Mouse (Mus musculus): ENCODE data around the gene Cyp2ab1.
"Not testable (repeated sequence)": the region's sequence is repeated elsewhere in the genome, so short reads cannot be mapped to it uniquely, and the experiment has no call there.

Cyp2ab1 gene

GRCm38 (mm10) chr16:20325286-20325685 lies at the start of gene Cyp2ab1:
TSS of gene Cyp2ab1 (minus strand) at chr16:20325404.
- no peak for DNase-seq

GRCm38 (mm10) chr16:20371731-20372130 lies 46.5 kb upstream of the Cyp2ab1 start:
- no peak for DNase-seq

GRCm38 (mm10) chr16:20368221-20368620 lies 43.0 kb upstream of the Cyp2ab1 start:
- no peak for DNase-seq

GRCm38 (mm10) chr16:20362121-20362520 lies 36.9 kb upstream of the Cyp2ab1 start:
- no peak for DNase-seq

GRCm38 (mm10) chr16:20361496-20361895 lies 36.3 kb upstream of the Cyp2ab1 start:
- DNase-seq, result not testable (repeated sequence)

GRCm38 (mm10) chr16:20359643-20360295 lies 34.6 kb upstream of the Cyp2ab1 start:
- DNase-seq, result no peak

- DNase-seq, result no peak
Measured at GRCm38 (mm10) chr16:20357837-20358236, 32.6 kb upstream of the Cyp2ab1 start.

GRCm38 (mm10) chr16:20354762-20355161 lies 29.6 kb upstream of the Cyp2ab1 start:
- DNase-seq, result no peak

GRCm38 (mm10) chr16:20354011-20354410 lies 28.8 kb upstream of the Cyp2ab1 start:
- no peak for DNase-seq

- DNase-seq, result no peak
Measured at GRCm38 (mm10) chr16:20345464-20345863, 20.3 kb upstream of the Cyp2ab1 start.

- peak; percentile 66 for DNase-seq
Measured at GRCm38 (mm10) chr16:20338616-20339015, 13.4 kb upstream of the Cyp2ab1 start.

- DNase-seq, result no peak
Measured at GRCm38 (mm10) chr16:20334918-20335317, 9.7 kb upstream of the Cyp2ab1 start.

- DNase-seq, result no peak
Measured at GRCm38 (mm10) chr16:20328306-20328705, 3.1 kb upstream of the Cyp2ab1 start.

- DNase-seq, result no peak
Measured at GRCm38 (mm10) chr16:20323907-20324306, 1.3 kb downstream of the Cyp2ab1 start.

- no peak for DNase-seq
Measured at GRCm38 (mm10) chr16:20322274-20322673, 2.9 kb downstream of the Cyp2ab1 start.

- no peak for DNase-seq
Measured at GRCm38 (mm10) chr16:20316770-20317169, 8.4 kb downstream of the Cyp2ab1 start.

- DNase-seq, result no peak
Measured at GRCm38 (mm10) chr16:20315266-20315665, 9.9 kb downstream of the Cyp2ab1 start.

- no peak for DNase-seq
Measured at GRCm38 (mm10) chr16:20312272-20312671, 12.9 kb downstream of the Cyp2ab1 start.

GRCm38 (mm10) chr16:20301770-20302649 lies 23.2 kb downstream of the Cyp2ab1 start, which contains the start of gene Parl:
TSS of gene Parl (minus strand) at chr16:20302387.
- peak; percentile 76 for DNase-seq

GRCm38 (mm10) chr16:20300076-20300475 lies 25.1 kb downstream of the Cyp2ab1 start:
- DNase-seq, result no peak

GRCm38 (mm10) chr16:20280238-20280637 lies 45.0 kb downstream of the Cyp2ab1 start:
- DNase-seq, result no peak

- no peak for DNase-seq
Measured at GRCm38 (mm10) chr16:20279395-20279794, 45.8 kb downstream of the Cyp2ab1 start.

- DNase-seq, result no peak
Measured at GRCm38 (mm10) chr16:20272994-20273393, 52.2 kb downstream of the Cyp2ab1 start.

- no peak for DNase-seq
Measured at GRCm38 (mm10) chr16:20271339-20271738, 53.9 kb downstream of the Cyp2ab1 start.

Measured in right cerebral cortex, postnatal 25 days (tissue).